Mouse (Mus musculus) left cerebral cortex, adult 18-20 months (tissue): ENCODE data around the gene Pole. TPM values are rescaled to one million over a fixed set of nuclear protein-coding genes. Genes with fewer than 3 reads are reported as not detected.

Experiments
- DNase-seq, 2 experiments: peaks; one replicate each; pipeline ENCODE4 v3.0.0; 2021 to 2022; ENCODE audit warnings: low spot score in 2 of 2, mixed read lengths in 1 of 2
- long read RNA-seq, 2 experiments: library from polyadenylated mRNA; stranded (forward); transcript quantifications; one replicate each; pipeline ENCODE4 v2.0.0; 2021
- total RNA-seq, 2 experiments: library from RNA; stranded (reverse); gene quantifications; 2 replicates each; pipeline ENCODE4 v1.2.3; 2021

Pole gene
- total RNA-seq = 1 to 10 TPM in 1 of 2 experiments, under 1 TPM in 1; 0.73 to 1.0 TPM
- long read RNA-seq, experiment 1 = 0 reads
- long read RNA-seq, experiment 2, partial matches to known transcripts = 1 of 1 reads
- long read RNA-seq, experiment 2, other reads (novel, unspliced or antisense) = 0 of 1 reads

- DNase-seq = peak; percentile 79 to 86
These were observed at the start of gene Pole, which contains the start of gene Pxmp2 for GRCm38 (mm10) chr5:110285770-110286445. Gene Pole (plus strand): TSS chr5:110286306. Gene Pxmp2 (minus strand): TSS chr5:110286186.

GRCm38 (mm10) chr5:110244091-110244490, 42.0 kb upstream of the Pole start:
- DNase-seq = no peak

- DNase-seq = no peak
These were observed 19.2 kb upstream of the Pole start for GRCm38 (mm10) chr5:110266941-110267340.

- peak; percentile 84 to 88 for DNase-seq
These were observed 16.7 kb upstream of the Pole start, which contains the start of gene Pgam5 for GRCm38 (mm10) chr5:110269141-110270101. Gene Pgam5 (minus strand): TSS chr5:110269913.

GRCm38 (mm10) chr5:110270242-110270641, 15.9 kb upstream of the Pole start:
- DNase-seq = no peak

- no peak for DNase-seq
These were observed 12.0 kb upstream of the Pole start for GRCm38 (mm10) chr5:110274147-110274546.

GRCm38 (mm10) chr5:110274846-110275245, 11.3 kb upstream of the Pole start:
- DNase-seq = no peak

- no peak for DNase-seq
These were observed 9.7 kb upstream of the Pole start for GRCm38 (mm10) chr5:110276391-110276790.

- no peak for DNase-seq
These were observed 9.2 kb upstream of the Pole start for GRCm38 (mm10) chr5:110276910-110277309.

- no peak for DNase-seq
These were observed 4.1 kb upstream of the Pole start for GRCm38 (mm10) chr5:110281984-110282383.

- peak in 1 of 2 experiments; percentile 35 for DNase-seq
These were observed 1.6 kb upstream of the Pole start for GRCm38 (mm10) chr5:110284536-110284935.

- DNase-seq = no peak
These were observed 950 bp upstream of the Pole start for GRCm38 (mm10) chr5:110285156-110285555.

GRCm38 (mm10) chr5:110286446-110287083, 459 bp downstream of the Pole start:
- no peak for DNase-seq

GRCm38 (mm10) chr5:110287084-110287475, 974 bp downstream of the Pole start:
- no peak for DNase-seq

GRCm38 (mm10) chr5:110291649-110292048, 5.5 kb downstream of the Pole start:
- DNase-seq = no peak

GRCm38 (mm10) chr5:110296637-110297036, 10.5 kb downstream of the Pole start:
- DNase-seq = no peak

GRCm38 (mm10) chr5:110300591-110300990, 14.5 kb downstream of the Pole start:
- no peak for DNase-seq

GRCm38 (mm10) chr5:110308861-110309260, 22.8 kb downstream of the Pole start:
- DNase-seq = no peak

GRCm38 (mm10) chr5:110313127-110313526, 27.0 kb downstream of the Pole start:
- no peak for DNase-seq

GRCm38 (mm10) chr5:110330508-110330907, 44.4 kb downstream of the Pole start:
- no peak for DNase-seq

- no peak for DNase-seq
These were observed 52.7 kb downstream of the Pole start for GRCm38 (mm10) chr5:110338792-110339191.
